Mouse (Mus musculus) left cerebral cortex, adult 11 months (tissue): ENCODE data around the gene Ankrd52.

Source experiments
- DNase-seq: peaks from one replicate; pipeline ENCODE4 v3.0.0; 2022; ENCODE audit warnings: low spot score

The Ankrd52 gene

GRCm38 (mm10) chr10:128440407-128440806, 63.5 kb downstream of the Ankrd52 start:
- DNase-seq, result no peak

- no peak for DNase-seq
These were observed 64.6 kb downstream of the Ankrd52 start for GRCm38 (mm10) chr10:128441324-128442119.

- no peak for DNase-seq
These were observed 65.8 kb downstream of the Ankrd52 start for GRCm38 (mm10) chr10:128442718-128443117.

- no peak for DNase-seq
These were observed 67.4 kb downstream of the Ankrd52 start for GRCm38 (mm10) chr10:128444354-128444753.

GRCm38 (mm10) chr10:128445407-128445806, 68.5 kb downstream of the Ankrd52 start:
- no peak for DNase-seq

- DNase-seq, result no peak
These were observed 74.1 kb downstream of the Ankrd52 start for GRCm38 (mm10) chr10:128451014-128451413.

GRCm38 (mm10) chr10:128454471-128454870, 77.6 kb downstream of the Ankrd52 start:
- DNase-seq, result no peak

GRCm38 (mm10) chr10:128455280-128455679, 78.4 kb downstream of the Ankrd52 start:
- DNase-seq, result peak; percentile 35

- DNase-seq, result no peak
These were observed 80.8 kb downstream of the Ankrd52 start for GRCm38 (mm10) chr10:128457676-128458075.
